Mouse (Mus musculus) natural killer cell, adult 2 months (primary cell): ENCODE measurements around the gene Tmem170b.

Experiments
- DNase-seq, 2 experiments: peaks; one replicate each; pipeline ENCODE4 v3.0.0; 2022; ENCODE audit warnings: low spot score in 2 of 2

Gene Tmem170b

GRCm38 (mm10) chr13:41614539-41614938 lies 8.8 kb downstream of the Tmem170b start:
- no peak for DNase-seq

- no peak for DNase-seq
Observed at GRCm38 (mm10) chr13:41614982-41615381, 9.3 kb downstream of the Tmem170b start.

- no peak for DNase-seq
Observed at GRCm38 (mm10) chr13:41619470-41619869, 13.8 kb downstream of the Tmem170b start.

- no peak for DNase-seq
Observed at GRCm38 (mm10) chr13:41620132-41620531, 14.4 kb downstream of the Tmem170b start.

- no peak for DNase-seq
Observed at GRCm38 (mm10) chr13:41624123-41624522, 18.4 kb downstream of the Tmem170b start.

GRCm38 (mm10) chr13:41625248-41625647 lies 19.5 kb downstream of the Tmem170b start:
- DNase-seq: no peak

GRCm38 (mm10) chr13:41627277-41627916 lies 21.7 kb downstream of the Tmem170b start:
- no peak for DNase-seq

DNA sequence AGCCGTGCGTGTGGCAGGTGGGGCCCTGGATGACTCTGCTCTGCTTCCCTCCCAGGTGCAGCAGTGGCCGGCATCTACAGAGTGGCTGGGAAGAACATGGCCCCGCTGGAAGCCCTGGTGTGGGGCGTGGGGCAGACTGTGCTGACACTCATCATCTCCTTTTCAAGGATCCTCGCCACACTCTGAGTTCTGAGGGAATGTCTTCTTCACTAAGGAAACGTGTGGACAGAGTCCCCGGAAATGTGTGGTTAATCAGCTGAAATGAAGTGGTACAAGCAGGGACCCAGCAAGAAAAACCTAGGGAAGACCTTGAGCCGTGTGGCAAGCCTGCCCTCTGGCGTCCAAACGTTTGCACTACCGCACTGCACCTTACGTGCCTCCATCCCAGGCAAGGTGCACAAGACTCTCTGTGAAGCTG lies 28.7 kb downstream of the Tmem170b start:
- peak; percentile 24 to 58 for DNase-seq

DNA sequence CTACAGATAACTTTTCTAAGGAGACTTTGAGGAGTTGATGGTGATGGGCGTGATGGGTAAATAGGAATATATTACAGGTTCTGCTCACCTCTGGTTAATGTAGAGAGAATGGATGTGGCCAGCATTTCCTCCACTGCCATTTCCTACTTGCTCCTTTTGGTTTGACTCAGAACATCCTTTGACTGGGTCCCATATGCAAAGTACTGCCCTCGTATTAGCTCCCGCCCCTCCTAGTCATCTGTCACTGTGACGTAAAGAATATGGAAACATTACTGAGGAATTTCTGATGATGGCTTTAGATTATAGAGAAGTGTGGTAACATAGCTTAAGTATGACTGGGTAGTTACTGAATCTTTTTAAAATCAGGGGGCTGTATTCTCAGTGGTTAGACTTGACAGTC lies 32.4 kb downstream of the Tmem170b start:
- no peak for DNase-seq

- peak; percentile 10 to 12 for DNase-seq
Observed at GRCm38 (mm10) chr13:41642851-41643250, 37.1 kb downstream of the Tmem170b start.

GRCm38 (mm10) chr13:41643798-41644197 lies 38.1 kb downstream of the Tmem170b start:
- no peak for DNase-seq

GRCm38 (mm10) chr13:41644591-41645482 lies 39.1 kb downstream of the Tmem170b start:
- no peak for DNase-seq

DNA sequence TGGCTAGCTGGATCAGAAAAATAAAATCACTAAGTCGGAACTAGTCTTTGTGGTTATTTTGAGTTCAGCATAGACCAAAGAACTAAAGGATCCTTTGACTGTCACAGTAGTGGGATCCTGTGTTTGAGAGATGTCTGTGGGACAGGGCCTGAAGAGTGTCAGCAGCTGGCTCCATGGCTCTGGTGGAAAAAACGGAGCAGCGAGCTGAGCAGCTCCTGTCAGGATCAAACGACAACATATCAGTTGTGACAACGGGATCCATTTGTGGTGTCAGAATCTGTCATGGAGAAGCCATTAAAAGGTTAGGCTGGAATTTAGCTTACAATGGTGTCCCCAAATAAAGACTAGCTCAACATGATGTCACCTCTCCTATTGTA lies 39.8 kb downstream of the Tmem170b start:
- no peak for DNase-seq

GRCm38 (mm10) chr13:41647976-41648375 lies 42.3 kb downstream of the Tmem170b start:
- no peak for DNase-seq

- DNase-seq: no peak
Observed at GRCm38 (mm10) chr13:41650665-41651064, 45.0 kb downstream of the Tmem170b start.

GRCm38 (mm10) chr13:41653791-41654190 lies 48.1 kb downstream of the Tmem170b start:
- DNase-seq: no peak

- no peak for DNase-seq
Observed at GRCm38 (mm10) chr13:41655576-41656090, 49.9 kb downstream of the Tmem170b start.

- DNase-seq: no peak
Observed at GRCm38 (mm10) chr13:41660052-41660793, 54.5 kb downstream of the Tmem170b start.

DNA sequence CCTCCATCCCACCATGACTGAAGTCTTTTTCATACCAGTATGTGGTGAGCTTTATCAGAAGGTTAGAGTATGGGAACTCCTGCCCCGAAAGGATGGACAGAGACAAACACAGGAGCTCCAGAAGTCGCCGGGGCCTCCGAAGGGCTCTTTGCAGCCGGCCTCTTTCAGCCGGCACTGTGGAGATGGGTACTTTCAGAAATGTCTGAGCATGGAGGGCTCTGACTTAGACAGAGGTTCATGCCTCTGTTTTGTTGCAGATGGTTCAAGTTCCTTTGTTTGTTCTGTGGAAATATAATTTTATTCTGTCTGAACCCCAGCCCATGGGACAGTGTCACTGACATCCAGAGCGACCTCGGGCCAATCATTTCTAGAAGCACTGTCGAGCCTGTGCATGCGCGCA lies 55.4 kb downstream of the Tmem170b start:
- DNase-seq: no peak

DNA sequence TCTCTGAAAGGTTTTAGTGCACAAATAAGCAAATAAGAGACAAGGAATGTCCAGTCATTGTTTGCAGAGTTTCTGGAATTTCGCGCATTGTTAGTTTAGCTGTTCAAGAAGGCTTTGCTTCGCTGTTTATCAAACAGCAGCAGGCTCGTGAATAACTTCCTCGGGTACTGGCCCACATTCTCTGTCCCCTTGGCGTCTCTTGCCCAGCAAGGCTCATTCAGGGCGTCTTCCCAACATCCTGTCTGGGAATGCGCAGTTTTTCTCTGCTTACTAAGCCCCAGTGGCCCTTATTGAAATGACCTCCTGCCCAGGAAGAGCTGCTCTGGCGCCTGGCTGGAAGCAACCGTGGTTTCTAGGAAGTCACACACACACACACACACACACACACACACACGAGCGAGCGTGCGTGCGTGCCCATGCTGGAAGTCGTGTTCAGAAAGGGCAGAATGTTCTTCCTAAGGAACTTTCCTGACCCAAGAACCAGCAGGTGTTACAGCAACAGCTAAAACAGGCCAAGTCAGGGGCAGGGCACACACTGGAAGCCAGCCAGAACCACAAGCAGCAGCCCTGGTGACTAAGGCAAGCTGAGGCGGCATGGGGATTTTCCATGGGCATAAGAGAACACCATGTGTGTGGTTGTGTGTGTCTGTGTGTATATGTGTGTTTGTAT lies 56.8 kb downstream of the Tmem170b start:
- DNase-seq: no peak

DNA sequence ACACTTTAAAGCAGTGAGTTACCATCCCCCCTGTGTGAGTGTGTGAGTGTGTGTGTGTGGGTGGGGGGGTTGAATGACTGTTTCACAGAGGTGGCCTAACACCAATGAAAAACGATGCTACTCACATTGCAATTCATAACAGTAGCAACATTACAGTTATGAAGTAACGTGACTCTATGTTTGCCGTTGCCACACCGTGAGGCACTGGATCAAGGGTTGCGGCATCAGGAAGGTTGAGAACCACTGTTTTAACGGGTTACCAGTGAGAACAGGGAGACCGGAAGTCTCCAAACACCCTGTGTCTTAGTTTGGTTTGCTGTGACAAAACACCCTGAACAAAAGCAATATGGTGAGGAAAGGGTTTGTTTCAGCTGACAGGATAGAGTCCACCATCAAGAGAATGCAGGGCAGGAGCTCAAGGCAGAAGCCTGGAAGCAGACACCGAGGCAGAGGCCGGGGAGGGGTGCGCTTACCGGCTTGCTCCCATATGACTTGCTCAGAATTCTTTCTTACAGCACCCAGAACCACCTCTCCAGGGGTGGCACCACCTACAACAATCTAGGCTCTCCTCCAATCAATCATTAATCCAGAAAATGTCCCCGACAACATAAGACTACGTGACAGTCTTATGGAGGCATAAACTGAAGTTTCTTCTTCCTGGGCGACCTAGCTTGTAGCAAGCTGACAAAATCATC lies 57.9 kb downstream of the Tmem170b start:
- no peak for DNase-seq
